Mouse (Mus musculus) forebrain, postnatal 0 days (tissue): ENCODE results near the gene Cldn6. TPM values are rescaled to one million over a fixed set of nuclear protein-coding genes. Genes with fewer than 3 reads are reported as not detected.

Experiments used
- ATAC-seq: fragments of 200-750 bp; cut with Nextera tagmentation; 2 replicates; pipeline ENCODE4 v1.8.0; 2017; ENCODE audit warnings: mild to moderate bottlenecking, moderate library complexity
- DNase-seq: peaks from one replicate; pipeline ENCODE4 v3.0.0-alpha.2; 2015
- H3K27ac ChIP-seq: fragments of 300-500 bp; sonication (generic); 2 replicates; pipeline ENCODE4 v1.5.1; 2014; ENCODE audit warnings: low read depth, mild to moderate bottlenecking, antibody characterized with exemption, low read length, moderate library complexity, mixed read lengths
- H3K27me3 ChIP-seq: fragments of 300-500 bp; sonication (generic); 2 replicates; pipeline ENCODE4 v1.6.1; 2014; ENCODE audit warnings: mild to moderate bottlenecking, low read length, mixed read lengths; ENCODE audit not compliant: insufficient read depth
- H3K36me3 ChIP-seq: fragments of 300-500 bp; sonication (generic); 2 replicates; pipeline ENCODE4 v1.6.1; 2014; ENCODE audit warnings: mild to moderate bottlenecking, moderate library complexity; ENCODE audit not compliant: insufficient read depth
- H3K4me1 ChIP-seq: fragments of 300-500 bp; sonication (generic); 2 replicates; pipeline ENCODE4 v1.6.1; 2014; ENCODE audit warnings: antibody characterized with exemption; ENCODE audit not compliant: insufficient read depth
- H3K4me2 ChIP-seq: fragments of 300-500 bp; sonication (generic); 2 replicates; pipeline ENCODE4 v1.6.1; 2014; ENCODE audit warnings: low read depth, mild to moderate bottlenecking, moderate library complexity
- H3K4me3 ChIP-seq: fragments of 300-500 bp; sonication (generic); 2 replicates; pipeline ENCODE4 v1.5.1; 2014; ENCODE audit warnings: low read depth, low read length, mixed read lengths
- H3K9ac ChIP-seq: fragments of 300-500 bp; sonication (generic); 2 replicates; pipeline ENCODE4 v1.6.1; 2014; ENCODE audit warnings: mild to moderate bottlenecking
- H3K9me3 ChIP-seq: fragments of 300-500 bp; sonication (generic); 2 replicates; pipeline ENCODE4 v1.6.1; 2016; ENCODE audit warnings: low read length
- CTCF ChIP-seq: sonication (generic); IDR thresholded peaks from 2 replicates; pipeline ENCODE4 v1.5.1; 2016; ENCODE audit warnings: antibody characterized with exemption, control low read depth, low read depth
- WGBS: fragments of 180-500 bp; shearing (Covaris S2); extraction: QIAGEN DNeasy Blood & Tissue Kit; methylation state at CpG from one replicate; pipeline ENCODE4 v1.1.7; 2014; 5-methylcytosine and 5-hydroxymethylcytosine counted together
- polyA plus RNA-seq: library from polyadenylated mRNA; unstranded; fragments of >200 nt; fragmentation: Nextera tagmentation; extraction: Ambion mirVana; gene quantifications from 2 replicates; pipeline ENCODE4 v1.2.1, GENCODE M21; 2015
- total RNA-seq: library from RNA; depleted of rRNA; stranded (reverse); fragments of >200 nt; gene quantifications from 2 replicates; pipeline ENCODE4 v1.2.3, GENCODE M21; 2014

The Cldn6 gene
- total and polyA plus RNA-seq, 2 experiments from 2014 or later, result 0.76 to 1.8 TPM

DNA sequence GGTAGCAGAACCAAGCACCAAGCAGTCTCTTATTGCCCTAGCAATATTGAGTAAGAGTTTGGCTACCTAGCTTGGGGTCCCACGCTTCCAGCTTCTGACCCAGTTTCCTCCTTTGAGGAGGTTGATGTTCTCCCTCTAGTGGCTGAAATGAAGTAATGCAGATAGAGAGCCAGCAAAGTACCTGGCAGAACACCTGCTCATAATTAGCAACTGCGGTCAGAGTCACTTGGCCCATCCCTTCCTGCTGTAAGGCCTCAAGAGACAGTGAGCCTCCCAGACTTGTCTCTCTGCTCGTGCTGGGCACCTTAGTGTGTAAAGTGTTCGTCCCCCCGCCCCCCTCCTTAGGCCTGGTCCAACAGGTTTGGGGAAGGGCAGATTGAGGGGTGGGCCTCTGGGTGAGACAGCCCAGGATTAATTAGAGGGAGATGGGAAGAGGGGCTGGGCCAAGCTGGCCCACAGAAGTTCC is 14.5 kb upstream of the Cldn6 start:
- no peaks in the 10 kb centered on the region for H3K9me3 ChIP-seq
- WGBS, result 12% methylated on average over 5 of the region's 5 CpGs
- H3K4me3 ChIP-seq, result no peak overlapping the region
- H3K4me2 ChIP-seq, result no peak overlapping the region
- peak; percentile 78 for TF ChIP-seq CTCF
- H3K9ac ChIP-seq, result no peak overlapping the region
- DNase-seq, result peak; percentile 53
- H3K4me1 ChIP-seq, result no peaks in the 10 kb centered on the region
- H3K27ac ChIP-seq, result no peak overlapping the region
- peaks cover 19% of the 10 kb centered on the region for H3K36me3 ChIP-seq
- H3K27me3 ChIP-seq, result peaks cover 22% of the 10 kb centered on the region
- ATAC-seq, result 0 out of 2 replicates have a peak, but pooled peaks have one; percentile 20

DNA sequence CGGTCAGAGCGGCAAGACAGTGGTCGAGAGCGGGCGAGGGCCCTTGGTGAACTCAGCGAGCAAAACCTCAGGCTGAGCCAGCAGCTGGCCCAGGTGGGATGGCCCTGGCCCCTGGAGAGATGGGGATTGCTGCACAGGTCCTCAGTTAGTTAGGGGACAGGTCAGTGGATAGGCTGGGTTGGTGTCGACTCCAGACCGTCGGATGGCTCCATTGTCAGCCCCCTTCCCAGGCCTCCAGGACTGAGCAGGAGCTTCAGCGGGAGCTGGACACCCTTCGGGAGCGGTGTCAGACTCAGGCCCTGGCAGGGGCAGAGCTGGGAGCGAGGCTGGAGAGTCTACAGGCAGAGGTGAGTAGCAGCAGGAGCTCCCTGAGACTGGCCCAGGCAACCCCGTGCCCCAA is 13.5 kb upstream of the Cldn6 start:
- no peak for TF ChIP-seq CTCF
- no peak for ATAC-seq
- 85% methylated on average over 14 of the region's 14 CpGs for WGBS
- H3K36me3 ChIP-seq, result peaks cover 25% of the 10 kb centered on the region
- no peak overlapping the region for H3K27ac ChIP-seq
- no peaks in the 10 kb centered on the region for H3K9me3 ChIP-seq
- no peak overlapping the region for H3K9ac ChIP-seq
- H3K27me3 ChIP-seq, result peaks cover 15% of the 10 kb centered on the region
- H3K4me3 ChIP-seq, result no peak overlapping the region
- no peak overlapping the region for H3K4me2 ChIP-seq
- DNase-seq, result no peak
- no peaks in the 10 kb centered on the region for H3K4me1 ChIP-seq

DNA sequence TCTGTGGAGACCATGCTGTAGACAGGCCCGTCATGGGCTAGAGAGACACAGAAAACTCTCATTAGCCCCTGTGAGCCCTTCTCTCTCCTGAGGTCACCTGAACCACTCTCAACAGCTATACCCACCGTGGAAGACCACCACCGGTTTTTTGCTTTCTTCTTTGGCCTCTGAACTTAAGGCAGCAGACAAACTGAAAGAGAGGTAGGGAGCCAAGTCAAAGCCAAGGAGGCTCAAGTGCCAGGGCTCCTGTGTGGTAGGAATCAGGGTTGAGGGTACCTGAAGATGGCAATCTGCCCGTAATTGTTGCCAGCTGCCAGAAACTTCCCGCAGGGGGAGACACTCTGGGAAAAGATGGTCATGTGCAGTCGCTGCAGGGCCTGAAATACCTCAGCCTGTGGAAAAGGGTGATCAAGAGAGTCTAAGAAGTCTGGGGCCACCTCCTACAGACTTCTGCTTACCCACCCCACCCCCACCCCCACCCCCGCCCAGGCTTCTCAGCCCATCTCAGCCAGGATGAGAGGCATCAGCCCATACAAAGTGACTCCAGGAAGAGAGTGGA is 8.5 kb upstream of the Cldn6 start:
- peaks cover 25% of the 10 kb centered on the region for H3K36me3 ChIP-seq
- no peak overlapping the region for H3K4me2 ChIP-seq
- H3K27ac ChIP-seq, result no peak overlapping the region
- DNase-seq (no peak), ATAC-seq (no peak)
- H3K27me3 ChIP-seq, result no peaks in the 10 kb centered on the region
- H3K9me3 ChIP-seq, result no peaks in the 10 kb centered on the region
- 94% methylated on average over 7 of the region's 7 CpGs for WGBS
- H3K9ac ChIP-seq, result no peak overlapping the region
- H3K4me1 ChIP-seq, result 0 out of 2 replicates have a peak, but pooled peaks cover 8% of the 10 kb centered on the region
- no peak overlapping the region for H3K4me3 ChIP-seq
- TF ChIP-seq CTCF, result no peak

DNA sequence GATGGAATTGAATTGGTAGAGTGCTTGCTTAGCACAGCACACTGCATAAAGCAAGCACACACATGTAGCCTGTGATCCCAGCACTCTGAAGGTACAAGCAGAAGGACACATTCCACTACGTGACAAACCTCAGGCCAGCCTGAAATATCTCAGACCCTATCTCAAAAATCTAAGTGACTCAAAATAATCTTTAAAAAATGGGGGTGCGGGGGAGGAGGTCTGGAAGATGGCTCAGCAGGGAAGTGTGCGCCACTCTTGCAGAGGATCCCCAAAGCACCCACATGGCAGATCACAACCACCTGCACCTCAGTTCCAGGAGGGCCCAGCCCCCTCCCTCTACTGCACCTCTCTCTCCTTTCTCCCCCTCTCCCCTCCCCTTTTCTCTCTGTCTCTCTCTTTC is 7.5 kb upstream of the Cldn6 start:
- H3K27ac ChIP-seq, result no peak overlapping the region
- peaks cover 21% of the 10 kb centered on the region for H3K36me3 ChIP-seq
- DNase-seq (no peak), ATAC-seq (no peak)
- H3K27me3 ChIP-seq, result 0 out of 2 replicates have a peak, but pooled peaks cover 3% of the 10 kb centered on the region
- TF ChIP-seq CTCF, result no peak
- no peak overlapping the region for H3K4me2 ChIP-seq
- peaks cover 14% of the 10 kb centered on the region; the same call in 1 of the 2 replicates for H3K4me1 ChIP-seq
- H3K9ac ChIP-seq, result no peak overlapping the region
- 100% methylated on average over 3 of the region's 3 CpGs for WGBS
- no peak overlapping the region for H3K4me3 ChIP-seq
- no peaks in the 10 kb centered on the region for H3K9me3 ChIP-seq

DNA sequence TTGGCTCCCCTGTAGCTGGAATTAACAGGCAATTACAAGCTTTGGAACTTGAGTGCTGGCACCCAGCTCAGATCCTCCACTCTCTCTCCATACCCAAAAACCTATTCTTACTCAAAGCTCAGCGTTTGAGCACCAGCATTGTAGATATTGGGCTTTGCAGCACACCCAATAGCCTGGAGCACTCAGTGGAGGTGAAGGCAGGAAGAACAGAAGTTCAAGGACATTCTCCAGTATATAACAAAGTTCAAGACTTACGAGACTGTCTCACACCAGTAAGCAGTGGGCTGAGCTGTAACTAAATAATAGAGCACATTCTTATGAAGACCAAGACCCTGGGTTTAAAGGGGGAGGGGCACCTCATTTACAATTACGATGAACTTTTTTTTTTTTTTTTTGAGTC is 6.3 kb upstream of the Cldn6 start:
- TF ChIP-seq CTCF, result no peak; the same call in 1 of the 2 replicates
- Histone ChIP-seq H3K4me2 (peak overlapping the region; percentile 85), H3K36me3 (peaks cover 15% of the 10 kb centered on the region), H3K9me3 (no peaks in the 10 kb centered on the region), H3K9ac (peak overlapping the region; percentile 72; the same call in 1 of the 2 replicates), H3K4me3 (peak overlapping the region; percentile 71), H3K27me3 (0 out of 2 replicates have a peak, but pooled peaks cover 3% of the 10 kb centered on the region), H3K27ac (no peak overlapping the region), H3K4me1 (peaks cover 18% of the 10 kb centered on the region; the same call in 1 of the 2 replicates)
- 71% methylated on average over 3 of the region's 3 CpGs for WGBS
- ATAC-seq (no peak), DNase-seq (no peak)

DNA sequence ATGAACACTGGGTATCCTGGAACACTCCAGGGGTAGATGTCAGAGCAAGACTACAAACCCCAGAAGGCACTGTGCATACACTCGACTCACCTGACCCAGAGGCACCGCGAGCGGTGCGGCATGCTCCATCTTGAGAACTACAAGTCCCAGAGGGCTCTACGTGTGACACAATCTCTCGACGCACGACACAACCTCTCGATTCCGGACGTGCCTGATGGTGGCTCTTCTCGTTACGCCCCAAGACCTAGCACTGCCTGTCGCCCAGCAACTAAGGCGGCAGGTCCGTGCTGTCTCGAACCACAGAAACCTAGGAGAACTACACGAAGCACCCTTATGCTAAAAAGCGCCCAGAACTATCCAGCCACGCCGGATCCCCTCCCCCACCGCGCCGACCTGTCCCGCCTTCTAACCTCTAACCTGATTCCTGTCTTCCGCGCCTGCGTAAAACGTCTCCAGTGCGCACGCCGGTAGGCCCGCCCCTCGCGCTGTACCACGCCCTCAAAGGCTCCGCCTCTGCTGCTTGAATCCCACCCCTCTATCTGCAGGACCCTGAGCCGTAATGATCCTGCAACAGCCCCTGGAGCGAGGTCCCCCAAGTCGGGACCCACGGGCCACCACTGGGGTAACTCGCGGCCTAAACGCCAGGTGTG is 5.5 kb upstream of the Cldn6 start, which contains the start of the genes Hcfc1r1 and Thoc6:
TSS of gene Hcfc1r1 (plus strand) at position 173 of the 650 bp plus-strand sequence.
TSS of gene Thoc6 (minus strand) at position 459 of the 650 bp plus-strand sequence.
- no peak for TF ChIP-seq CTCF
- peak within 1 kb of the TSS; percentile 71 for H3K4me3 ChIP-seq
- H3K36me3 ChIP-seq, result peaks cover 14% of the 10 kb centered on the region; the same call in 1 of the 2 replicates
- H3K4me2 ChIP-seq, result peak within 1 kb of the TSS; percentile 85
- peak within 1 kb of the TSS; percentile 85 for H3K27ac ChIP-seq
- DNase-seq (peak; percentile 97), ATAC-seq (peak; percentile 98)
- WGBS, result under 1% methylated on average over 45 of the region's 45 CpGs
- peak within 1 kb of the TSS; percentile 72 for H3K9ac ChIP-seq
- 0 out of 2 replicates have a peak, but pooled peaks cover 3% of the 10 kb centered on the region for H3K27me3 ChIP-seq
- H3K4me1 ChIP-seq, result peaks cover 18% of the 10 kb centered on the region; the same call in 1 of the 2 replicates
- no peaks in the 10 kb centered on the region for H3K9me3 ChIP-seq
